Mouse (Mus musculus): Measurements from ENCODE around the gene Fam208a. TPM values are rescaled to one million over a fixed set of nuclear protein-coding genes. Genes with fewer than 3 reads are reported as not detected.
A peak's percentile ranks its signal among the peaks of the same experiment; 100 is the strongest.

Fam208a gene
- polyA plus RNA-seq (2015; fragmentation: Nextera tagmentation; extraction: Ambion mirVana), result 12.4 and 15.4 TPM in 2 replicates

DNA sequence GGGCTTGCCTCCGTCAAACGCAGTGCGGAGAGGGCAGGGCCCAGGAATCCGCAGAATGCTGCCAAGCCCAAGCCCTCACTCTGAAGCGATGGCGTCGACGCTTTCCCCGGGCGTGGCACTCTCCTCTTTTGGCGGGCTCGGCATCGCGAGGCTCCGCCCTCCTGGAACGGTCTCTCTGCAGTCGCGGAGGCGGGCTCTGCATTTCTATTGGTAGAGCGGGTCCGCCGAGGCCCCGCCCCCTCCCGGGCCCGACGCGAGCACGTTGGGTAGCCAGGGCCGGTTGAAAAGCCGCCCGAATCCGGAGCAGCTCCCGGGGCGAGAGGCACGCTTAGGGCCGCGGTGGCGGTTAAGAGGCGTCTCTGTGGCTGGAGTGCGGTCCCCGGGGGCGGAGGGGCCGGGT lies at the start of gene Fam208a:
Gene Fam208a, plus strand, starts transcription at position 262 of the 400 bp plus-strand sequence.
- peaks cover 12% of the 10 kb centered on the region for H3K4me1 ChIP-seq
- no peaks in the 10 kb centered on the region for H3K27me3 ChIP-seq
- H3K4me3 ChIP-seq (replicated peaks), result peak within 1 kb of the TSS; percentile 73
- peak within 1 kb of the TSS; percentile 99 for H3K27ac ChIP-seq
- peak within 1 kb of the TSS; percentile 91 for H3K4me2 ChIP-seq
- peak within 1 kb of the TSS; percentile 92 for H3K9ac ChIP-seq
- H3K36me3 ChIP-seq, result peaks cover 29% of the 10 kb centered on the region
- peak; percentile 96 for ATAC-seq (replicated peaks; ENCODE audit: low FRiP score)
- 1% methylated on average over 41 of the region's 43 CpGs for WGBS
- H3K9me3 ChIP-seq (replicated peaks), result peaks cover 14% of the 10 kb centered on the region

- 75% methylated on average over 12 of the region's 12 CpGs for WGBS
- ATAC-seq (replicated peaks; ENCODE audit: low FRiP score), result no peak
- no peak overlapping the region for H3K27ac ChIP-seq
- H3K36me3 ChIP-seq, result 0 out of 2 replicates have a peak, but pooled peaks cover 5% of the 10 kb centered on the region
- peaks cover 4% of the 10 kb centered on the region; the same call in 1 of the 2 replicates for H3K4me1 ChIP-seq
- no peaks in the 10 kb centered on the region for H3K9me3 ChIP-seq (replicated peaks)
- peak overlapping the region; percentile 23; the same call in 1 of the 2 replicates for H3K4me2 ChIP-seq
- H3K9ac ChIP-seq, result no peak overlapping the region
- H3K27me3 ChIP-seq, result no peaks in the 10 kb centered on the region
- H3K4me3 ChIP-seq (replicated peaks), result peak overlapping the region; percentile 10; the same call in 1 of the 2 replicates
Measured at GRCm38 (mm10) chr14:27379404-27379803, 49.2 kb upstream of the Fam208a start.

GRCm38 (mm10) chr14:27381459-27381858 lies 47.2 kb upstream of the Fam208a start:
- H3K9me3 ChIP-seq (replicated peaks), result no peaks in the 10 kb centered on the region
- no peak for ATAC-seq (replicated peaks; ENCODE audit: low FRiP score)
- H3K27me3 ChIP-seq, result no peaks in the 10 kb centered on the region
- WGBS, result 77% methylated on average over 7 of the region's 7 CpGs
- H3K4me1 ChIP-seq, result no peaks in the 10 kb centered on the region
- H3K36me3 ChIP-seq, result 0 out of 2 replicates have a peak, but pooled peaks cover 6% of the 10 kb centered on the region
- H3K27ac ChIP-seq, result no peak overlapping the region
- no peak overlapping the region for H3K9ac ChIP-seq
- H3K4me2 ChIP-seq, result no peak overlapping the region
- H3K4me3 ChIP-seq (replicated peaks), result no peak overlapping the region

DNA sequence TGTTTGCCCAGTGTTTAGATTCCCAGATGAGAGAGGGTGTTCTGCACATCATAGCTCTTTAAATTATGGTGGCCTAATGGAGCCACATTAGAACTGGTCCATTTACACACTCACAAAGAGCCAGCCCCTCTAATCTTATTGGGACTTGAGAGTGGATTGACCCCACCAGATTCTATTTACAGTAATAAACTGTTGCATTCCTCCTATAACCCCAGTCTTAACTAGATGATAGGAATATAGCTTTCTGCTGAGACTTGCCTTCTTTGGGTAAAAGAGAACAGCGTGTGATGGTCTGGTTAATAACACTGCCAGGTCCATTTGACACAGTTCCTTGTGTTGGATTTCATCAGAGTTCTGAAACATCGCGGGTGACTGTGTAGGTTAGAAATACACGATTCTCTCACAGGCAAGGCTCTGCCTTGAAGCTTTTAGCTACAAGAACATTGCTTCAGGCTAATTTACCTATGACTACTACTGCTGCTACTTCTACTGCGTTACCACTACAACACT lies 45.3 kb upstream of the Fam208a start:
- 0 out of 2 replicates have a peak, but pooled peaks cover 6% of the 10 kb centered on the region for H3K36me3 ChIP-seq
- H3K4me1 ChIP-seq, result no peaks in the 10 kb centered on the region
- H3K4me2 ChIP-seq, result no peak overlapping the region
- H3K9ac ChIP-seq, result no peak overlapping the region
- H3K4me3 ChIP-seq (replicated peaks), result no peak overlapping the region
- no peaks in the 10 kb centered on the region for H3K9me3 ChIP-seq (replicated peaks)
- 93% methylated on average over 5 of the region's 5 CpGs for WGBS
- no peak for ATAC-seq (replicated peaks; ENCODE audit: low FRiP score)
- no peak overlapping the region for H3K27ac ChIP-seq
- H3K27me3 ChIP-seq, result no peaks in the 10 kb centered on the region

DNA sequence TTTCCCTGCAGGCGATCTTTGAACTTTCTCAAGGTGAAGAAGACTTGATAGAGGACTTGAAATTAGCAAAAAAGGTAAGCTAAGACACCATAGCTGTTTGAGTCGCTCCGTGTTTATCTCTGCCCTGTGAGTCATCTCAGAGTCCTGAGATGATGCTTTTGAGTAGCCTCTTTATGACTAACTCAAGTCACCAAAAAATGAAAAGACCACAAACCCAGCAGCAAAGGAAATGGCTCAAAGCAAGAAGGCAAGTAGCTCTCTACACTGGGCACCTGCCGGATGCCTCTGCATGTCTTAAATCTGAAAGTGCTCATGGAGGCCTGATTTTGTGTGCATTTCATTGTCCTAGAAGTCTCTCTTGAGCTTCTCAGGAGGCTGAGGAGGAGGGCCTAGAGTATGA lies 44.5 kb upstream of the Fam208a start:
- no peak overlapping the region for H3K4me2 ChIP-seq
- WGBS, result 91% methylated on average over 4 of the region's 4 CpGs
- no peaks in the 10 kb centered on the region for H3K9me3 ChIP-seq (replicated peaks)
- H3K27ac ChIP-seq, result no peak overlapping the region
- no peak overlapping the region for H3K9ac ChIP-seq
- H3K27me3 ChIP-seq, result no peaks in the 10 kb centered on the region
- ATAC-seq (replicated peaks; ENCODE audit: low FRiP score), result no peak
- 0 out of 2 replicates have a peak, but pooled peaks cover 6% of the 10 kb centered on the region for H3K36me3 ChIP-seq
- H3K4me3 ChIP-seq (replicated peaks), result no peak overlapping the region
- H3K4me1 ChIP-seq, result no peaks in the 10 kb centered on the region

DNA sequence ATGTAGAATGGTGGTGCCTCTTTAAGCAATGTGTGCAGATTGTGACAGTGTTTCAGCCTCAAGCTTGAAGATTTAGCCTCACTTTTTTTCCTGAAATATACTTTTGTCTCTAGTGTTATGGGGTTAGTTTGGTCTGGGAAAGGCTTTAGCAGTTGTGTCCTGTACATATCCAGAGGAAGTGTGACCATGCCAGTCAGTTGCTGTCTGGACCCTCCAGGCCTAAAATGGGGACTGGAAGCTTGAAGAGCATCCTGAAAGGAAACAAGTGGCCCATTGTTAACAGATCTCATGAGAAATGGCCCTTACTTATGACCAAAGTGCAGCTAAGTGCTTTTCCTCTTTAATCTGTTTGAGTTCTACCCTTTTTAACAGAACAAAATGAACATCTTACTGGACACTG lies 40.0 kb upstream of the Fam208a start:
- no peak for ATAC-seq (replicated peaks; ENCODE audit: low FRiP score)
- Histone ChIP-seq H3K4me1 (peaks cover 9% of the 10 kb centered on the region), H3K36me3 (0 out of 2 replicates have a peak, but pooled peaks cover 9% of the 10 kb centered on the region), H3K27ac (no peak overlapping the region), H3K27me3 (no peaks in the 10 kb centered on the region), H3K9ac (no peak overlapping the region), H3K4me2 (no peak overlapping the region), H3K4me3 (replicated peaks) (no peak overlapping the region), H3K9me3 (replicated peaks) (no peaks in the 10 kb centered on the region)

DNA sequence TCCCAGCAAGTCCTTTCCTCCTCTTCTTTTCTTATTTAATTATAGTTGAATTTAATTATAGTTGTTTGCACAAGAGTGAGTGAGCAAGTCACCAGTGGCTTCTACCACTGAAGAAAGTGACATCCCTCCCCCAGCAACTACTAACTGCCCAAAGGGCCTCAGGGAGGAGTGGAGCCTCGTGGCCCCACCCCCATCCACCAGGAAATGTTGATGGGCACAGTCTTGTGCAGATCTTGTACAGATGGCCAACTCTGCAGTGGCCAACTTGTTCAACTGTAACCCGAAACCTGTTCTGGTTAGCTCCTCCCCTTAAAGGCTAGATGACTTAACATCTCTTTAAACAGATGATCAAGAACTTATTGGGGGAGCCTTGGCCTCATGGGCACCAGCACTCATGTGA lies 38.9 kb upstream of the Fam208a start:
- no peak overlapping the region for H3K4me2 ChIP-seq
- 0 out of 2 replicates have a peak overlapping the region, but pooled peaks have one; percentile 0 for H3K27ac ChIP-seq
- no peak overlapping the region for H3K9ac ChIP-seq
- no peaks in the 10 kb centered on the region for H3K27me3 ChIP-seq
- H3K4me3 ChIP-seq (replicated peaks), result no peak overlapping the region
- peaks cover 15% of the 10 kb centered on the region for H3K4me1 ChIP-seq
- 64% methylated on average over 2 of the region's 2 CpGs for WGBS
- no peak for ATAC-seq (replicated peaks; ENCODE audit: low FRiP score)
- H3K36me3 ChIP-seq, result 0 out of 2 replicates have a peak, but pooled peaks cover 3% of the 10 kb centered on the region
- H3K9me3 ChIP-seq (replicated peaks), result no peaks in the 10 kb centered on the region

- Histone ChIP-seq H3K36me3 (0 out of 2 replicates have a peak, but pooled peaks cover 3% of the 10 kb centered on the region), H3K9ac (no peak overlapping the region), H3K27me3 (no peaks in the 10 kb centered on the region), H3K9me3 (replicated peaks) (no peaks in the 10 kb centered on the region), H3K4me1 (peaks cover 15% of the 10 kb centered on the region), H3K4me3 (replicated peaks) (no peak overlapping the region), H3K4me2 (no peak overlapping the region), H3K27ac (0 out of 2 replicates have a peak overlapping the region, but pooled peaks have one; percentile 0)
- ATAC-seq (replicated peaks; ENCODE audit: low FRiP score), result 0 out of 2 replicates have a peak, but pooled peaks have one; percentile 56
- 31% methylated on average over 7 of the region's 7 CpGs for WGBS
Measured at GRCm38 (mm10) chr14:27390663-27391062, 38.0 kb upstream of the Fam208a start.

DNA sequence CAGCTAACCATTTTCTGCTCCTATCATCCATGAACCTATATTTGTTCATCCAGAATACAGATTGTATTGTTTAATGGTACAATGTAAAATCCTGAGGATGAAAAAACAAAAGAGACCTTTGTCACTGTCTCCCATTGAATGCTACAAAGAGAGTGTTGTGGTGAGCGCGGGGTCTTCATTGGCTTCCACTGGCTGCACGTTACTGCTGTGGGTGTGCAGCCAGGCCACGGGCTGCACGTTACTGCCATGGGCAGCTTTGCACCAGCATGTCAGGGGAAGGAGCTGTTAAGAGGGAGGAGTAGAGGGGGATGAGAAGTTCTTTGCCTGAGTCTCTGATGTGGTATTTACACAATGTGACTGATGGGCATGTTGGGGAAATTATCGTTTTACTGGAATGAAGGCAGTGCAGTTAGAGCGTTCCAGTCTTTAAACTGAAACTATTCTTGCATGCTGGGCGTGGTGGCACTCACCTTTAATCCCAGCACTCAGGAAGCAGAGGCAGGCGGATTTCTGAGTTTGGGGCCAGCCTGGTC lies 36.8 kb upstream of the Fam208a start:
- no peak overlapping the region for H3K9ac ChIP-seq
- no peak for ATAC-seq (replicated peaks; ENCODE audit: low FRiP score)
- no peaks in the 10 kb centered on the region for H3K9me3 ChIP-seq (replicated peaks)
- no peak overlapping the region for H3K4me3 ChIP-seq (replicated peaks)
- WGBS, result 74% methylated on average over 9 of the region's 9 CpGs
- no peak overlapping the region for H3K27ac ChIP-seq
- H3K4me2 ChIP-seq, result no peak overlapping the region
- H3K4me1 ChIP-seq, result peaks cover 23% of the 10 kb centered on the region
- no peaks in the 10 kb centered on the region for H3K27me3 ChIP-seq
- H3K36me3 ChIP-seq, result 0 out of 2 replicates have a peak, but pooled peaks cover 3% of the 10 kb centered on the region

DNA sequence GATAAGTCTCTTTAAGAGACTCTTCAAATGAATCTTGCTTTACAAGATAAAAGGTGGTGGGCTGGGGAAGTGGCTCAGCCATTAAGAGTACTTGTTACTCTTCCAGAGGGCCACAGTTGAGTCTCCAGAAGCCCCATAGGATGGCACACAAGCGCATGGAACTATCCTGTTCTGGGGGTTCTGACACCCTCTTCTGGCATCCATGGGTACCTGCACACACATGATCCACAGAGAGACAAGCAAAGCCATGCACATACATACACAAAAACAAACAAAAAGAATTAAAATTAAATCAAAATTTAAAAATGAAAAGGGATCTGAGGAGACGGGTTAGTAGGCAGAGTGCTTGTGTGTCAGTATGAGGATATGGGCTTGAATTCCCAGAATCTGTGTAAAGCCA lies 36.0 kb upstream of the Fam208a start:
- Histone ChIP-seq H3K9me3 (replicated peaks) (no peaks in the 10 kb centered on the region), H3K9ac (no peak overlapping the region), H3K36me3 (0 out of 2 replicates have a peak, but pooled peaks cover 3% of the 10 kb centered on the region), H3K27me3 (no peaks in the 10 kb centered on the region), H3K4me2 (no peak overlapping the region), H3K27ac (no peak overlapping the region), H3K4me3 (replicated peaks) (no peak overlapping the region), H3K4me1 (peaks cover 23% of the 10 kb centered on the region)
- 97% methylated on average over 2 of the region's 2 CpGs for WGBS
- no peak for ATAC-seq (replicated peaks; ENCODE audit: low FRiP score)

DNA sequence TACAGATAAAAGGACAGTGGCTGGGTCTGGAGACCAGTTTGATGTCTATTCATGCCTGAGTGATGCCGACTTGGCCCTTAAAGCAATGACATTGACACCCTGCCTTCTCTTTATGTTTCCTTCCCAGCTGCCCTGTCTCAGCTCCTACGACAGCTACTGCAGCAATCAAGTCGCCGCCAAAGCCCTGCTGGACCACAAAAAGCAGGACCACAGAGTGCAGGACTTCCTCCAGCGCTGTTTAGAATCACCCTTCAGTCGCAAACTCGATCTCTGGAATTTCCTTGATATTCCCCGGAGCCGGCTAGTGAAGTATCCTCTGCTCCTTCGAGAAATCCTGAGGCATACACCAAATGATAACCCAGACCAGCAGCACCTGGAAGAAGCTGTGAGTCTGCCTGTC lies 34.8 kb upstream of the Fam208a start:
- no peak for ATAC-seq (replicated peaks; ENCODE audit: low FRiP score)
- Histone ChIP-seq H3K9me3 (replicated peaks) (no peaks in the 10 kb centered on the region), H3K27ac (no peak overlapping the region; the same call in 1 of the 2 replicates), H3K9ac (no peak overlapping the region; the same call in 1 of the 2 replicates), H3K36me3 (0 out of 2 replicates have a peak, but pooled peaks cover 6% of the 10 kb centered on the region), H3K4me3 (replicated peaks) (no peak overlapping the region), H3K4me2 (no peak overlapping the region), H3K4me1 (peaks cover 23% of the 10 kb centered on the region), H3K27me3 (no peaks in the 10 kb centered on the region)
- 15% methylated on average over 10 of the region's 10 CpGs for WGBS

DNA sequence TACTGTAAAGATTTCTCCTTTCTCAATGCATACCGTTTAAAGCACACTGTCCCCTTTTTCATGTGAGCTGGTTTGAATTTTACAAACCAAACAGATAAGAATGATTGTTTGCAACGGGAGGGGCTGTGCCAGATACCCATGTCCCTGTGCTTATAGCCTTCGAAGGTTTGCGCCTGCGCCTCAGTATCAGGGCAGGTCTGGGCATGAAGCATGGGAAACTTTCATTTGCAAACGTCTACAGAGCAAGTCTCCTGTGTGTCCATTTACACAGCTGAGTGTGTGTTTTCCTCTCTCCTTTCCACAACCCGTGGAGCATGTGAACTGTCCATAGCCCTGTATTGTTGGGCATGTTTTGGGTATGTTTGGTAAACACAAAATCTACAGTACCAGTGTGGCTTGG lies 32.2 kb upstream of the Fam208a start:
- Histone ChIP-seq H3K36me3 (0 out of 2 replicates have a peak, but pooled peaks cover 6% of the 10 kb centered on the region), H3K4me2 (no peak overlapping the region), H3K27ac (no peak overlapping the region), H3K4me3 (replicated peaks) (no peak overlapping the region), H3K27me3 (no peaks in the 10 kb centered on the region), H3K9ac (no peak overlapping the region), H3K4me1 (peaks cover 26% of the 10 kb centered on the region; the same call in 1 of the 2 replicates), H3K9me3 (replicated peaks) (no peaks in the 10 kb centered on the region)
- no peak for ATAC-seq (replicated peaks; ENCODE audit: low FRiP score)
- 78% methylated on average over 7 of the region's 7 CpGs for WGBS
